Mouse (Mus musculus) heart, adult 2 months (tissue): ENCODE data around the gene Cfap97d2.

ENCODE experiments used
- CTCF ChIP-seq: fragments of 200-600 bp; IDR thresholded peaks from 2 replicates; pipeline ENCODE4 v1.8.1; 2022; ENCODE audit warnings: antibody characterized with exemption, mild to moderate bottlenecking, moderate library complexity
- POLR2A ChIP-seq: fragments of 200-500 bp; IDR thresholded peaks from 2 replicates; pipeline ENCODE4 v1.6.1; 2011; ENCODE audit warnings: mild to moderate bottlenecking, low read depth, low read length, control low read depth; ENCODE audit not compliant: insufficient read depth

- no peak for TF ChIP-seq CTCF
- no peak for TF ChIP-seq POLR2A
Measured at GRCm38 (mm10) chr8:13704301-13704700, 1.4 kb upstream of the Cfap97d2 start.
